Mouse (Mus musculus): ENCODE data around the gene Sart3. TPM values are rescaled to one million over a fixed set of nuclear protein-coding genes. Genes with fewer than 3 reads are reported as not detected.
"Not testable (repeated sequence)": the region's sequence is repeated elsewhere in the genome, so short reads cannot be mapped to it uniquely, and the experiment has no call there.

The Sart3 gene
- 8.4 and 22.0 TPM in 2 replicates for total RNA-seq (2015; ENCODE audit: low replicate concordance)
- 32.1 and 44.9 TPM in 2 replicates for total RNA-seq (2017; ENCODE audit: low replicate concordance)

- ATAC-seq (replicated peaks; ENCODE audit: low FRiP score, poor library complexity, severe bottlenecking) = peak; percentile 80
Observed at GRCm38 (mm10) chr5:113772450-113772895, at the start of gene Sart3, which contains the start of gene Iscu. TSS of gene Sart3 (minus strand) at chr5:113772510. TSS of gene Iscu (plus strand) at chr5:113772748.

- ATAC-seq (replicated peaks; ENCODE audit: low FRiP score, poor library complexity, severe bottlenecking) = no peak
Observed at GRCm38 (mm10) chr5:113818572-113818971, 46.3 kb upstream of the Sart3 start.

- peak; percentile 78 for ATAC-seq (replicated peaks; ENCODE audit: low FRiP score, poor library complexity, severe bottlenecking)
Observed at GRCm38 (mm10) chr5:113815638-113816152, 43.4 kb upstream of the Sart3 start.

GRCm38 (mm10) chr5:113815041-113815389 is 42.7 kb upstream of the Sart3 start:
- ATAC-seq (replicated peaks; ENCODE audit: low FRiP score, poor library complexity, severe bottlenecking) = no peak

- 0 out of 2 replicates have a peak, but pooled peaks have one; percentile 11 for ATAC-seq (replicated peaks; ENCODE audit: low FRiP score, poor library complexity, severe bottlenecking)
Observed at GRCm38 (mm10) chr5:113814111-113815040, 42.1 kb upstream of the Sart3 start.

- ATAC-seq (replicated peaks; ENCODE audit: low FRiP score, poor library complexity, severe bottlenecking) = 0 out of 2 replicates have a peak, but pooled peaks have one; percentile 25
Observed at GRCm38 (mm10) chr5:113813608-113814007, 41.3 kb upstream of the Sart3 start.

- no peak for ATAC-seq (replicated peaks; ENCODE audit: low FRiP score, poor library complexity, severe bottlenecking)
Observed at GRCm38 (mm10) chr5:113812638-113813037, 40.3 kb upstream of the Sart3 start.

- ATAC-seq (replicated peaks; ENCODE audit: low FRiP score, poor library complexity, severe bottlenecking) = not testable (repeated sequence)
Observed at GRCm38 (mm10) chr5:113811824-113812420, 39.6 kb upstream of the Sart3 start.

GRCm38 (mm10) chr5:113810111-113810510 is 37.8 kb upstream of the Sart3 start:
- ATAC-seq (replicated peaks; ENCODE audit: low FRiP score, poor library complexity, severe bottlenecking) = no peak

GRCm38 (mm10) chr5:113808177-113808576 is 35.9 kb upstream of the Sart3 start:
- ATAC-seq (replicated peaks; ENCODE audit: low FRiP score, poor library complexity, severe bottlenecking) = no peak

- no peak for ATAC-seq (replicated peaks; ENCODE audit: low FRiP score, poor library complexity, severe bottlenecking)
Observed at GRCm38 (mm10) chr5:113807712-113808111, 35.4 kb upstream of the Sart3 start.

- no peak for ATAC-seq (replicated peaks; ENCODE audit: low FRiP score, poor library complexity, severe bottlenecking)
Observed at GRCm38 (mm10) chr5:113806414-113806813, 34.1 kb upstream of the Sart3 start.

- ATAC-seq (replicated peaks; ENCODE audit: low FRiP score, poor library complexity, severe bottlenecking) = no peak
Observed at GRCm38 (mm10) chr5:113805301-113805700, 33.0 kb upstream of the Sart3 start.

- ATAC-seq (replicated peaks; ENCODE audit: low FRiP score, poor library complexity, severe bottlenecking) = no peak
Observed at GRCm38 (mm10) chr5:113804395-113804966, 32.2 kb upstream of the Sart3 start.

- ATAC-seq (replicated peaks; ENCODE audit: low FRiP score, poor library complexity, severe bottlenecking) = no peak
Observed at GRCm38 (mm10) chr5:113800280-113800679, 28.0 kb upstream of the Sart3 start, which contains the start of gene Tmem119. TSS of gene Tmem119 (minus strand) at chr5:113800516.

- ATAC-seq (replicated peaks; ENCODE audit: low FRiP score, poor library complexity, severe bottlenecking) = no peak
Observed at GRCm38 (mm10) chr5:113799691-113800090, 27.4 kb upstream of the Sart3 start.

- no peak for ATAC-seq (replicated peaks; ENCODE audit: low FRiP score, poor library complexity, severe bottlenecking)
Observed at GRCm38 (mm10) chr5:113798525-113798924, 26.2 kb upstream of the Sart3 start.

GRCm38 (mm10) chr5:113797149-113797882 is 25.0 kb upstream of the Sart3 start:
- no peak for ATAC-seq (replicated peaks; ENCODE audit: low FRiP score, poor library complexity, severe bottlenecking)

- no peak for ATAC-seq (replicated peaks; ENCODE audit: low FRiP score, poor library complexity, severe bottlenecking)
Observed at GRCm38 (mm10) chr5:113796401-113797148, 24.3 kb upstream of the Sart3 start.

Data from erythroid progenitor cell, adult 5-6 weeks (primary cell).